ENCODE assay signal across 19 mouse cellular contexts in genomic region chr5:46232780-46233179, GRCm38 (mm10).
DNase-seq lines count a peak whose midpoint lies in the region; ATAC-seq and TF ChIP-seq lines count a peak whose summit lies in the region.
"Had no signal": no experiment of that assay in that cellular context is flagged by ENCODE, and none has a peak within 500 bp of the region (broad histone marks: within the 10 kb centered on the region; RNA-seq: fewer than 3 reads in every experiment).

No protein-coding gene starts in this region.

- no peak for DNase-seq in forebrain, postnatal 0 days
- peak; percentile 91 for DNase-seq in retina, postnatal 1 day
- no peak for DNase-seq in retina, embryonic 14.5 days (ENCODE audit: low spot score)
- DNase-seq in right cerebral cortex, postnatal 25 days, result no peak
- no peak for DNase-seq in cerebellum, postnatal 36 days
- DNase-seq: adrenal gland, adult 2 months; adrenal gland, postnatal 25 days; cerebellum, adult 2 months; cerebellum, postnatal 14 days; gastrocnemius, postnatal 36 days; heart, adult 11 months; heart, postnatal 10 days; heart, postnatal 4 days had no signal

- no peak for TF ChIP-seq CTCF in forebrain, postnatal 0 days (IDR thresholded peaks at IDR 0.05; ENCODE audit: low read depth)

- peaks cover 9% of the 10 kb centered on the region for H3K4me1 ChIP-seq in forebrain, embryonic 12.5 days
- no peaks in the 10 kb centered on the region for H3K4me1 ChIP-seq in forebrain, postnatal 0 days (ENCODE audit: insufficient read depth)
- H3K4me1 ChIP-seq in forebrain, embryonic 16.5 days (replicated peaks; ENCODE audit: control insufficient read depth, insufficient read depth, low read length), result peaks cover 3% of the 10 kb centered on the region
- H3K4me1 ChIP-seq: embryonic facial prominence, embryonic 12.5 days; hindbrain, embryonic 12.5 days had no signal

- H3K4me3 ChIP-seq in forebrain, embryonic 12.5 days (replicated peaks), result no peak overlapping the region
- no peak overlapping the region for H3K4me3 ChIP-seq in forebrain, postnatal 0 days (ENCODE audit: low read depth, low read length)
- no peak overlapping the region for H3K4me3 ChIP-seq in forebrain, embryonic 16.5 days (replicated peaks; ENCODE audit: low read length)
- H3K4me3 ChIP-seq: embryonic facial prominence, embryonic 12.5 days; hindbrain, embryonic 12.5 days had no signal

- no peak overlapping the region for H3K4me2 ChIP-seq in forebrain, embryonic 12.5 days
- H3K4me2 ChIP-seq in forebrain, postnatal 0 days (ENCODE audit: low read depth), result no peak overlapping the region
- H3K4me2 ChIP-seq in forebrain, embryonic 16.5 days (ENCODE audit: low read length), result no peak overlapping the region
- H3K4me2 ChIP-seq: embryonic facial prominence, embryonic 12.5 days; hindbrain, embryonic 12.5 days had no signal

- H3K9ac ChIP-seq in forebrain, embryonic 12.5 days, result no peak overlapping the region
- no peak overlapping the region for H3K9ac ChIP-seq in forebrain, postnatal 0 days
- no peak overlapping the region for H3K9ac ChIP-seq in forebrain, embryonic 16.5 days (replicated peaks; ENCODE audit: low read depth, low read length)
- H3K9ac ChIP-seq: embryonic facial prominence, embryonic 12.5 days; hindbrain, embryonic 12.5 days had no signal

- H3K27ac ChIP-seq in forebrain, embryonic 12.5 days, result no peak overlapping the region
- H3K27ac ChIP-seq in forebrain, postnatal 0 days (ENCODE audit: low read depth, low read length), result no peak overlapping the region
- no peak overlapping the region for H3K27ac ChIP-seq in forebrain, embryonic 16.5 days (ENCODE audit: low read length)
- H3K27ac ChIP-seq: embryonic facial prominence, embryonic 12.5 days; hindbrain, embryonic 12.5 days had no signal

- H3K27me3 ChIP-seq in forebrain, embryonic 12.5 days, result no peaks in the 10 kb centered on the region
- H3K27me3 ChIP-seq in forebrain, postnatal 0 days (ENCODE audit: insufficient read depth, low read length), result no peaks in the 10 kb centered on the region
- no peaks in the 10 kb centered on the region for H3K27me3 ChIP-seq in forebrain, embryonic 16.5 days (replicated peaks; ENCODE audit: control insufficient read depth, insufficient read depth, low read length)
- H3K27me3 ChIP-seq: embryonic facial prominence, embryonic 12.5 days; hindbrain, embryonic 12.5 days had no signal

- peak; percentile 72 for ATAC-seq in forebrain, embryonic 12.5 days (ENCODE audit: low FRiP score)
- no peak for ATAC-seq in forebrain, postnatal 0 days
- ATAC-seq in forebrain, embryonic 16.5 days, result peak; percentile 59
- ATAC-seq: hindbrain, embryonic 16.5 days; inflammation-experienced regulatory T-cells, adult 6 months had no signal

- H3K9me3 ChIP-seq in forebrain, embryonic 12.5 days, result no peaks in the 10 kb centered on the region
- no peaks in the 10 kb centered on the region for H3K9me3 ChIP-seq in forebrain, postnatal 0 days (ENCODE audit: low read length)
- no peaks in the 10 kb centered on the region for H3K9me3 ChIP-seq in forebrain, embryonic 16.5 days (ENCODE audit: control insufficient read depth, low read length)
- H3K9me3 ChIP-seq: embryonic facial prominence, embryonic 12.5 days; hindbrain, embryonic 12.5 days had no signal

- no peaks in the 10 kb centered on the region for H3K36me3 ChIP-seq in forebrain, embryonic 12.5 days (replicated peaks)
- H3K36me3 ChIP-seq in forebrain, postnatal 0 days (ENCODE audit: insufficient read depth), result no peaks in the 10 kb centered on the region
- H3K36me3 ChIP-seq in forebrain, embryonic 16.5 days (ENCODE audit: control insufficient read depth, insufficient read depth), result no peaks in the 10 kb centered on the region
- H3K36me3 ChIP-seq: embryonic facial prominence, embryonic 12.5 days; hindbrain, embryonic 12.5 days had no signal
